Mouse (Mus musculus) limb, embryonic 13.5 days (tissue): ENCODE data around the gene Ccp110. TPM values are rescaled to one million over a fixed set of nuclear protein-coding genes. Genes with fewer than 3 reads are reported as not detected.

Experiments
- ATAC-seq: fragments of 200-750 bp; cut with Nextera tagmentation; 2 replicates; pipeline ENCODE4 v1.8.0; 2017; ENCODE audit warnings: low read depth, moderate number of reproducible peaks, moderate TSS enrichment; ENCODE audit not compliant: low FRiP score
- H3K27ac ChIP-seq: fragments of 300-500 bp; sonication (generic); 2 replicates; pipeline ENCODE4 v1.5.1; 2015; ENCODE audit warnings: inconsistent platforms, mild to moderate bottlenecking, moderate library complexity
- H3K27me3 ChIP-seq: fragments of 300-500 bp; sonication (generic); 2 replicates; pipeline ENCODE4 v1.6.1; 2015; ENCODE audit warnings: mild to moderate bottlenecking, inconsistent platforms
- H3K36me3 ChIP-seq: fragments of 300-500 bp; sonication (generic); 2 replicates; pipeline ENCODE4 v1.6.1; 2015; ENCODE audit warnings: inconsistent platforms, mild to moderate bottlenecking, moderate library complexity
- H3K4me1 ChIP-seq: fragments of 300-500 bp; sonication (generic); 2 replicates; pipeline ENCODE4 v1.6.1; 2015; ENCODE audit warnings: inconsistent platforms
- H3K4me2 ChIP-seq: fragments of 300-500 bp; sonication (generic); replicated peaks from 2 replicates; pipeline ENCODE4 v1.6.1; 2015; ENCODE audit warnings: inconsistent platforms, mild to moderate bottlenecking, moderate library complexity
- H3K4me3 ChIP-seq: fragments of 300-500 bp; sonication (generic); 2 replicates; pipeline ENCODE4 v1.5.1; 2015; ENCODE audit warnings: moderate library complexity, mild to moderate bottlenecking, inconsistent platforms
- H3K9ac ChIP-seq: fragments of 300-500 bp; sonication (generic); 2 replicates; pipeline ENCODE4 v1.6.1; 2015; ENCODE audit warnings: mild to moderate bottlenecking, inconsistent platforms
- H3K9me3 ChIP-seq: fragments of 300-500 bp; sonication (generic); 2 replicates; pipeline ENCODE4 v1.6.1; 2016; ENCODE audit warnings: inconsistent platforms
- WGBS: fragments of 180-500 bp; shearing (Covaris S2); methylation state at CpG from one replicate; pipeline ENCODE4 v1.1.7; 2015; 5-methylcytosine and 5-hydroxymethylcytosine counted together
- polyA plus RNA-seq: library from polyadenylated mRNA; unstranded; fragments of >200 nt; fragmentation: Nextera tagmentation; extraction: Ambion mirVana; gene quantifications from 2 replicates; pipeline ENCODE4 v1.2.1, GENCODE M21; 2015

The Ccp110 gene
- polyA plus RNA-seq, 1 experiment from 2014 or later, result 23.6 TPM

DNA sequence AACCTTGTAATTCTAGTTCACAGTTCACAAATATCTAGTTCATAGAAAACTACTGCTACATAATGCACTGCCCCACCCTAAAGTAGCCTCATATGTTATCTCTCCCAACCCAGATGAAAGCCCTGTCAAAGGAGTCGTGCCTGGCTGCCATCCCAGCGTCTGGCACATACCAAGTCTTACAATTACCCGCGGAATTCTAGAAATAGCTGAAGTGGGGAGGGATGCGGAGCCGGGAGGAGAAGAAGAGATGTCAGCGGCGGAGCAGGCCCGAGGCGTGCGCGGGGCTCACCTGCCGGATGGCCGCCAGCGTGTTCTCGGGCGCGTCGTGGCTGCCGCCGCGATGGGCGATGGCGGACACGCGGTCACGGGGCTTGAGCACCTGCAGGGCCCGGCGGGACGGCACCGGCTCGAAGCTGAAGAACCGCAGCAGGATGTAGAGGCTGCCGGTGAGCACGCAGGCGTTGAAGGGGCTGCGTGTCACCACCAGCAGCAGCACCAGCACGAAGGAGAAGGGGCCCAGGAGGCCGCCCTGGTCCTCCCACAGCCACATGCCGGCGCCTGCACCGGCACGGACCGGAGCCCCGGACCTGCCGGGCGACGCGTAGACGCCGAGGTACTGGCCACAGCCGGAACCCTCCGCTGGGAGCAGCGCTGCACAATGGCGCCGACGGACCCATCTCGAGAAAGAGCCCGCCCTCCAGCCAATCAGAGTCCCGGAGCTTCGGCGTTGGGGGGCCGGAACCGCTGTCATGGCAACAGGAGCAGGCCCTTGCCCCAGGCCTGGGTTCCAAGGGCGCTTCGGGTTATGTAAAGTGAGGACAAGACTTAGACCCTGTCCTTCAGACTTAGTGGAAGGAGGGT lies 7.0 kb upstream of the Ccp110 start, which contains the start of gene Gde1:
Gene Gde1 (minus strand): TSS at position 678 of the 861 bp plus-strand sequence.
- peak within 1 kb of the TSS; percentile 92 for H3K9ac ChIP-seq
- peak within 1 kb of the TSS; percentile 85 for H3K4me3 ChIP-seq
- H3K9me3 ChIP-seq, result no peaks in the 10 kb centered on the region
- H3K4me2 ChIP-seq, result peak within 1 kb of the TSS; percentile 84
- H3K36me3 ChIP-seq, result peaks cover 3% of the 10 kb centered on the region; the same call in 1 of the 2 replicates
- peak within 1 kb of the TSS; percentile 34; the same call in 1 of the 2 replicates for H3K27ac ChIP-seq
- H3K4me1 ChIP-seq, result peaks cover 24% of the 10 kb centered on the region
- peak; percentile 96 for ATAC-seq
- no peaks in the 10 kb centered on the region for H3K27me3 ChIP-seq
- under 1% methylated on average over 66 of the region's 66 CpGs for WGBS

DNA sequence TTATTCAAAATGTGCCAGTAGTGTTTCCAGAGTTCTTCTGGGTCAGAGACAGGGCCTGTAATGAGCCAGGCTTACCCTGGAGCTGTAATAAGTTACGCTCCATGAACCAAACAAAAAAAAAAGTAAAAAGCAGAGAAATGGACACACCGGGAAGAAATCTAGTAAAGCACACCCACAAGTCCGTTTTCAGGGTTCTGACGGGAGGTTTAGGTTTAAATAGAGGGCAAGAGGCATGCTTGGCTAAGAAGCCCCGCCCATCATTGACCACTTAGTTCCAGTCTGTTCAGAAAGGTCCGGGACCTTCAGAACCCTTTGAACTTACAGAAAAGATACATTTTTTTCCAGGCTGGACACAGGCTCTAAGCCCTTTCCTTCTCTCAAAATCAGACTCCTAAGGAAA lies 6.3 kb upstream of the Ccp110 start:
- WGBS, result 39% methylated on average over 6 of the region's 6 CpGs
- H3K4me1 ChIP-seq, result peaks cover 24% of the 10 kb centered on the region

GRCm38 (mm10) chr7:118706488-118706887 lies 5.9 kb upstream of the Ccp110 start:
- no peak overlapping the region for H3K4me3 ChIP-seq
- H3K9ac ChIP-seq, result no peak overlapping the region
- WGBS, result 88% methylated on average over 5 of the region's 5 CpGs
- no peaks in the 10 kb centered on the region for H3K27me3 ChIP-seq
- H3K9me3 ChIP-seq, result no peaks in the 10 kb centered on the region
- no peaks in the 10 kb centered on the region; the same call in 1 of the 2 replicates for H3K36me3 ChIP-seq
- no peak for ATAC-seq
- peaks cover 24% of the 10 kb centered on the region for H3K4me1 ChIP-seq
- no peak overlapping the region for H3K4me2 ChIP-seq
- no peak overlapping the region for H3K27ac ChIP-seq

More for the DNA sequence above, 6.3 kb upstream of the Ccp110 start:
- Histone ChIP-seq H3K9me3 (no peaks in the 10 kb centered on the region), H3K4me2 (peak overlapping the region; percentile 84), H3K9ac (peak overlapping the region; percentile 92; the same call in 1 of the 2 replicates), H3K27ac (no peak overlapping the region), H3K27me3 (no peaks in the 10 kb centered on the region), H3K36me3 (peaks cover 2% of the 10 kb centered on the region; the same call in 1 of the 2 replicates), H3K4me3 (peak overlapping the region; percentile 85)
- ATAC-seq, result no peak

DNA sequence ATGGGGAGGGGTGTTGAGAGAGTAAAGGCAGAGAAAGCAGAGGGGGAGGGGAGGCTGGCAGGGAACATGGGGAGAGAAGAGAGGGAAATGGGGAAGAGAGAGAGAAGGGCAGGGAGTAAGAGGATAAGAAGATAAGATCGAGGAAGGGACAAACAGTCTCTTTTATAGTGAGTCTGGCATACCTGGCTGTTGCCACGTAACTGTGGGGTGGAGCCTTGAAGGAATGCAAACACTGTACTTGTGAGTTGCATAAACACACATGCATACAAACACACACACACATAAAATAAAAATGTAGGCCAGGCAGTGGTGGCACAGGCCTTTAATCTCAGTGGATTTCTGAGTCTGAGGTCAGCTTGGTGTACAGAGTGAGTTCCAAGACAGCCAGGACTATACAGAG lies 5.1 kb upstream of the Ccp110 start:
- H3K9me3 ChIP-seq, result no peaks in the 10 kb centered on the region
- H3K36me3 ChIP-seq, result no peaks in the 10 kb centered on the region; the same call in 1 of the 2 replicates
- no peak for ATAC-seq
- H3K4me3 ChIP-seq, result no peak overlapping the region
- peaks cover 24% of the 10 kb centered on the region for H3K4me1 ChIP-seq
- no peak overlapping the region for H3K27ac ChIP-seq
- WGBS, result 74% methylated on average over 2 of the region's 2 CpGs
- H3K27me3 ChIP-seq, result no peaks in the 10 kb centered on the region
- no peak overlapping the region for H3K9ac ChIP-seq
- no peak overlapping the region for H3K4me2 ChIP-seq

DNA sequence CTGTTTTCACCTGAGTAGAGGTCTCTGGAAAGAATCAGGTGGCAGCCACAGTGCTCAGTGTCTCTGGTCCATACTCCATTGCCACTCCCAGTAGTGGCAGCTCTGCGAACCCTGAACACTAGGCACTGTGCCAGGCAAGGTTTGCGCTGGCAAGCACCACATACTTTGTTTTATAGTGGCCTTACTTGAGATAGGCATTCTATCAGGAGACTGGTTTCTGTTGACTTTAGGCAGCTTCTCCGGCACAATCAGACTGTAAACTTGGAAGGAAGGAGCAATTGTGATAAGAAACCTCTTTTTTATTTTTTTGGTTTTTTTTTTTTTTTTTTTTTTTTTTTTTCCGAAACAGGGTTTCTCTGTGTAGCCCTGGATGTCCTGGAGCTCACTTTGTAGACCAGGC lies 4.3 kb upstream of the Ccp110 start:
- H3K27ac ChIP-seq, result no peak overlapping the region
- 74% methylated on average over 4 of the region's 4 CpGs for WGBS
- H3K9ac ChIP-seq, result no peak overlapping the region
- no peaks in the 10 kb centered on the region for H3K27me3 ChIP-seq
- no peaks in the 10 kb centered on the region for H3K9me3 ChIP-seq
- ATAC-seq, result no peak
- H3K36me3 ChIP-seq, result no peaks in the 10 kb centered on the region; the same call in 1 of the 2 replicates
- H3K4me2 ChIP-seq, result no peak overlapping the region
- H3K4me3 ChIP-seq, result no peak overlapping the region
- H3K4me1 ChIP-seq, result peaks cover 26% of the 10 kb centered on the region

DNA sequence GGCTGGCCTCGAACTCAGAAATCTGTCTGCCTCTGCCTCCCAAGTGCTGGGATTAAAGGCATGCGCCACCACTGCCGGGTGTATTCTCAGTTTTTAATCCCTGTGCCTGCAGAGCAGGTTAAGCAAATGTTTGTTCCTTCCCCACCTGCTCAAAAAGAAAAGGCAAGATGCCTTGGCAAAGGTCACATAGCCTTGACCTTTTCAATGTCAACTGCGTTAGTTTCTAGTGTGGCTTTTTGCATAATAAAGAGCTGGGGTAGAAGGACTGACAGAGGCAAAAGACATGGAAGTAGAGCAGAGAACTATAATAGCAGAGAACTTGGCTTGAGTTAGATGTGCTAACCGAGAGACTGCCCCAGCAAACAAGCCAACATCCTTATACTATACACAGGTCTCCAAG lies 1.6 kb upstream of the Ccp110 start:
- Histone ChIP-seq H3K4me2 (no peak overlapping the region), H3K27ac (no peak overlapping the region), H3K9ac (no peak overlapping the region), H3K27me3 (no peaks in the 10 kb centered on the region), H3K36me3 (peaks cover 11% of the 10 kb centered on the region), H3K4me1 (peaks cover 15% of the 10 kb centered on the region), H3K9me3 (no peaks in the 10 kb centered on the region), H3K4me3 (no peak overlapping the region)
- ATAC-seq, result no peak
- WGBS, result 74% methylated on average over 5 of the region's 5 CpGs

DNA sequence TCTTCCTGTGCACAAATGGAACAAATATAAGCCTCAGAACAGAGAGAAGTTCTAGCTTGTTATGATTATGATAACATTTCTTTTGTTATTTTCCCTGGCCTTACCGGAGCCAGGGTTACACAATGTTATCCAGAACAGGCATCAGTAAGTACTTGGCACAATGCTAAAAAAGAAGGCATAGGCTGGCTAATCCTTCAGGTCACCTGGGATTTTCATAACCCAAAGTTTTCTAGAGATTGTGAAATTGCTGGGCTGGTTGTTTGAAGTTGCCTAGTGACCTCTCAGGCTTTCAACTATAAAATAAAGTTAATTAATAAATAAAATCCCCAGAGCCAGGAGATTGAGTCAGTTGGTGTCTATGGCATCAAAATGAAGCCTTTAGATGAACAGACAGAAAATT lies 2.5 kb downstream of the Ccp110 start:
- no peak overlapping the region for H3K4me3 ChIP-seq
- H3K27me3 ChIP-seq, result no peaks in the 10 kb centered on the region
- no peaks in the 10 kb centered on the region for H3K9me3 ChIP-seq
- H3K4me2 ChIP-seq, result no peak overlapping the region
- ATAC-seq, result no peak
- H3K27ac ChIP-seq, result no peak overlapping the region
- no peak overlapping the region for H3K9ac ChIP-seq
- H3K4me1 ChIP-seq, result peaks cover 11% of the 10 kb centered on the region
- H3K36me3 ChIP-seq, result peaks cover 30% of the 10 kb centered on the region
- 94% methylated on average over 1 of the region's 1 CpGs for WGBS

DNA sequence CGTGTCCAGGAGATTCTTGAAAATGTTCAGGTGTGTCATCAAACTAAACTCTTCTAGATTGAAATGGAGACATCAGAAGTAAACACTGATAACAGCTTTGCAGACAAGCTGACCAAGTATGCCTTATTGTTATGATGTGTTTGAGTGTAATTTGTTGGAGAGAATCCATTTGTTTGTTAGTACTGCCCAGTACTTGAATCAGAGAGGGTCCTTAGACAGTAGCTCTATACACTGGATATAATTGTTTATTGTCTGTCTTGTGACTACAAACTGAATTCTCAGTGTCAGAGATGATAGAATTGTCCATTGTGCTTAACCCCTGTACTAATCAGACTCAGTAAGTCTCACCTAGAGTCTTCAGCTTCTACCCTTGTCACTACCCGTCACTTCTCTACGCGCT lies 5.7 kb downstream of the Ccp110 start:
- H3K4me2 ChIP-seq, result no peak overlapping the region
- WGBS, result 96% methylated on average over 4 of the region's 4 CpGs

GRCm38 (mm10) chr7:118723927-118724326 lies 11.6 kb downstream of the Ccp110 start:
- peaks cover 71% of the 10 kb centered on the region for H3K36me3 ChIP-seq

More for the DNA sequence above, 5.7 kb downstream of the Ccp110 start:
- no peak overlapping the region for H3K27ac ChIP-seq
- no peak overlapping the region for H3K9ac ChIP-seq
- no peaks in the 10 kb centered on the region for H3K27me3 ChIP-seq
- no peak overlapping the region for H3K4me3 ChIP-seq
- peaks cover 50% of the 10 kb centered on the region for H3K36me3 ChIP-seq
- ATAC-seq, result no peak
- H3K4me1 ChIP-seq, result peaks cover 9% of the 10 kb centered on the region
- H3K9me3 ChIP-seq, result no peaks in the 10 kb centered on the region

DNA sequence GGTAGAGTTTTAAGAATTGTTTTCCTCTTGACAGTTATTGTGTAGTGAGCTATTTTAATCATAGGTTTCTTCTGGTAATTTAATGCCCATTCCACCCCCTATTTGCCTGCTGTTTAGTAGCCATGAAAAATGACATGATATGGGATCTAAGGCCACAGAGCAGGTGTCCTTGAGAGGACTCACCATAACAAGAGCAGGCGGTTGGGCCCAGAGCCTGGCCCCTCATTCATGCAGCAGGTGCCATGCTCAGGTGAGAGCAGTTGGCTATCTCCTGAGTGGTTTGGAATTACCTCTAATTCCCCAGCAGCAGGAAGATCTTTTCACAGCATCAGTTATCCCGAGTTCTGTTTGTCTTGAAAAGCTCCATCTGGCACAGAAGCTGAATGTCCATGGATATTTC lies 13.1 kb downstream of the Ccp110 start:
- Histone ChIP-seq H3K27me3 (no peaks in the 10 kb centered on the region), H3K36me3 (peaks cover 74% of the 10 kb centered on the region), H3K4me3 (no peak overlapping the region), H3K4me2 (no peak overlapping the region), H3K4me1 (no peaks in the 10 kb centered on the region), H3K27ac (no peak overlapping the region), H3K9me3 (no peaks in the 10 kb centered on the region), H3K9ac (no peak overlapping the region)
- WGBS, result 82% methylated on average over 2 of the region's 2 CpGs
- no peak for ATAC-seq

More at GRCm38 (mm10) chr7:118723927-118724326, 11.6 kb downstream of the Ccp110 start:
- no peak overlapping the region for H3K4me3 ChIP-seq
- H3K27me3 ChIP-seq, result no peaks in the 10 kb centered on the region
- no peak overlapping the region for H3K4me2 ChIP-seq
- H3K4me1 ChIP-seq, result no peaks in the 10 kb centered on the region
- ATAC-seq, result no peak
- WGBS, result 94% methylated on average over 9 of the region's 9 CpGs
- H3K9me3 ChIP-seq, result no peaks in the 10 kb centered on the region
- no peak overlapping the region for H3K27ac ChIP-seq
- no peak overlapping the region for H3K9ac ChIP-seq

DNA sequence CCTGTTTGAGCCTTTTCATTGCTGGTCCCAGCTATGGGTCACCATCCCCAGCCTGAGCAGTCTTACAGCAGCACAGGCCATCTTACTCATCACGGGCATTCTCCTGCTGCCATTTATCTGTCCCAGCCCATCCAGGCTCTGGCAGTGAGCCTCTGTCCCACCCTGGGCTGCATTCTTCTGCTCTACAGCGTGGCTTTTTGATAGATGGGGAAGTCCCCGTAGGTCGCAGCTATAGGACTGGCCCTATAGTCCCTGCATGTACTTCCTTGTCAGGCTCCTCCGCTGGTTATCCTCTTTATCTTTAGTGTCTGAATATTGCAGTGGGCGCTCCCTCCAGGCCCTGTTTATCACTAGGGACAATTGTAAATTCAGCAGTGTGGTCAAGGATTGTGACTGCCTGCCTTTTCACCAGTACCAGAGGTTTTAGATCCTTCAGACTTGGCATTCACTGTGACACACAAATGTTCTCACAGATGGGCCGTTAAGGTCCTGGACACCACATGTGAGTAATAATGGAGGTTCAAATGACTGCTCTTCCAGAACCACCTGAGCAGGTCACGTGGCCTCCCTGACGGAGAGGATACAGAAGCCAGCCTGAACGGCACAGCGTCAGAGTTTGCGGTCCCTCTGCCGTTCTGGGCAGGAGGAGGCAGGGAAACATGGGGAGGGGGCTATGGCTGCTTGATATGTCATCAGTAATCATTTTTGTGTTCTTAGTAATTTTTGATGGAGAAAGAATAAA lies 16.7 kb downstream of the Ccp110 start:
- H3K4me3 ChIP-seq, result no peak overlapping the region
- no peak for ATAC-seq

DNA sequence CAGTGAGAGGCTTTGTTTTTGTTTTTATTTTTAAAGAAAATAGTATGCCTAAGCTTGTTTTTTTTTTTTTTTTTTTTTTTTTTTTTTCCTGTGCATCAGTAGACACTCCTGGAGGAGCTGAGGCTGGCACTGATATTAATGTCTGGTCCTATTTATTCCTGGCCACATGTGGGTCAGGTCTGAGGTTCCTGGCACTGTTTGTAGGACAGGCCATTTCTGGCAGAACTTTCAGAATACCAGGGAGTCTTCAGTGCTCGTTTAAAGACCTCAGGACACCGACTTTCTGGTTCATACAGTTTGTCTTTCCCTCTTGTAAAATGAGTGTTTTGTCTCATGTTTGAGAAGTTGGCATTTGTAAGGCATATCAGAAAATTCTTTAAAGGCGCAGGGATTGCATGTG lies 19.4 kb downstream of the Ccp110 start:
- H3K4me3 ChIP-seq, result no peak overlapping the region
- no peak overlapping the region for H3K9ac ChIP-seq
- no peaks in the 10 kb centered on the region for H3K9me3 ChIP-seq
- ATAC-seq, result no peak
- WGBS, result 85% methylated on average over 3 of the region's 3 CpGs
- H3K4me1 ChIP-seq, result no peaks in the 10 kb centered on the region
- no peaks in the 10 kb centered on the region for H3K27me3 ChIP-seq
- H3K36me3 ChIP-seq, result peaks cover 77% of the 10 kb centered on the region
- H3K4me2 ChIP-seq, result no peak overlapping the region
- no peak overlapping the region for H3K27ac ChIP-seq

More for the DNA sequence above, 16.7 kb downstream of the Ccp110 start:
- H3K27me3 ChIP-seq, result no peaks in the 10 kb centered on the region
- peaks cover 85% of the 10 kb centered on the region for H3K36me3 ChIP-seq
- no peak overlapping the region for H3K27ac ChIP-seq
- no peaks in the 10 kb centered on the region for H3K4me1 ChIP-seq
- no peak overlapping the region for H3K9ac ChIP-seq
- WGBS, result 88% methylated on average over 13 of the region's 13 CpGs
- no peaks in the 10 kb centered on the region for H3K9me3 ChIP-seq
- H3K4me2 ChIP-seq, result no peak overlapping the region
